Mouse (Mus musculus) neural tube, embryonic 11.5 days (tissue): ENCODE measurements around the gene Dpf3. TPM values are rescaled to one million over a fixed set of nuclear protein-coding genes. Genes with fewer than 3 reads are reported as not detected.

ENCODE experiments used
- ATAC-seq: fragments of 200-750 bp; cut with Nextera tagmentation; 2 replicates; pipeline ENCODE4 v1.8.0; 2017; ENCODE audit warnings: moderate number of reproducible peaks, mild to moderate bottlenecking, moderate TSS enrichment, moderate library complexity; ENCODE audit not compliant: insufficient read depth, low FRiP score, low TSS enrichment
- DNase-seq: peaks from one replicate; pipeline ENCODE4 v3.0.0-alpha.2; 2015; ENCODE audit warnings: low spot score
- H3K27ac ChIP-seq: fragments of 300-500 bp; sonication (generic); 2 replicates; pipeline ENCODE4 v1.5.1; 2014; ENCODE audit warnings: low read depth, mild to moderate bottlenecking, low read length
- H3K27me3 ChIP-seq: fragments of 300-500 bp; sonication (generic); 2 replicates; pipeline ENCODE4 v1.6.1; 2014; ENCODE audit warnings: mild to moderate bottlenecking, low read length, mixed read lengths; ENCODE audit not compliant: control insufficient read depth, insufficient read depth
- H3K36me3 ChIP-seq: fragments of 300-500 bp; sonication (generic); 2 replicates; pipeline ENCODE4 v1.6.1; 2014; ENCODE audit warnings: mild to moderate bottlenecking, low read length, moderate library complexity, mixed read lengths; ENCODE audit not compliant: control insufficient read depth, insufficient read depth
- H3K4me1 ChIP-seq: fragments of 300-500 bp; sonication (generic); 2 replicates; pipeline ENCODE4 v1.6.1; 2014; ENCODE audit warnings: low read length, mixed read lengths; ENCODE audit not compliant: control insufficient read depth, insufficient read depth
- H3K4me2 ChIP-seq: fragments of 300-500 bp; sonication (generic); 2 replicates; pipeline ENCODE4 v1.6.1; 2014; ENCODE audit warnings: low read depth, mild to moderate bottlenecking, moderate library complexity
- H3K4me3 ChIP-seq: fragments of 300-500 bp; sonication (generic); 2 replicates; pipeline ENCODE4 v1.5.1; 2014; ENCODE audit warnings: low read depth, low read length
- H3K9ac ChIP-seq: fragments of 300-500 bp; sonication (generic); 2 replicates; pipeline ENCODE4 v1.6.1; 2014; ENCODE audit warnings: mild to moderate bottlenecking, low read length
- H3K9me3 ChIP-seq: fragments of 300-500 bp; sonication (generic); 2 replicates; pipeline ENCODE4 v1.6.1; 2016; ENCODE audit warnings: low read length; ENCODE audit not compliant: control insufficient read depth
- WGBS: fragments of 180-500 bp; shearing (Covaris S2); extraction: QIAGEN DNeasy Blood & Tissue Kit; methylation state at CpG from one replicate; pipeline ENCODE4 v1.1.7; 2014; 5-methylcytosine and 5-hydroxymethylcytosine counted together
- polyA plus RNA-seq: library from polyadenylated mRNA; unstranded; fragments of >200 nt; fragmentation: Nextera tagmentation; extraction: Ambion mirVana; gene quantifications from 2 replicates; pipeline ENCODE4 v1.2.1, GENCODE M21; 2014

Gene Dpf3
- polyA plus RNA-seq, 1 experiment from 2014 or later = 10.8 TPM

- H3K27ac ChIP-seq = no peak overlapping the region
- DNase-seq (no peak), ATAC-seq (no peak)
- WGBS = 72% methylated on average over 18 of the region's 18 CpGs
- no peaks in the 10 kb centered on the region for H3K9me3 ChIP-seq
- H3K36me3 ChIP-seq = no peaks in the 10 kb centered on the region
- H3K4me1 ChIP-seq = 0 out of 2 replicates have a peak, but pooled peaks cover 2% of the 10 kb centered on the region
- no peaks in the 10 kb centered on the region for H3K27me3 ChIP-seq
- H3K4me2 ChIP-seq = no peak overlapping the region
- no peak overlapping the region for H3K4me3 ChIP-seq
- H3K9ac ChIP-seq = no peak overlapping the region
These were observed 185.7 kb downstream of the Dpf3 start for GRCm38 (mm10) chr12:83301616-83302319.

GRCm38 (mm10) chr12:83298358-83298757 is 189.2 kb downstream of the Dpf3 start:
- no peak overlapping the region for H3K27ac ChIP-seq
- H3K36me3 ChIP-seq = no peaks in the 10 kb centered on the region
- no peak overlapping the region for H3K4me2 ChIP-seq
- DNase-seq = no peak
- 0 out of 2 replicates have a peak, but pooled peaks cover 2% of the 10 kb centered on the region for H3K4me1 ChIP-seq
- ATAC-seq = no peak
- H3K9me3 ChIP-seq = no peaks in the 10 kb centered on the region
- no peaks in the 10 kb centered on the region for H3K27me3 ChIP-seq
- WGBS = 87% methylated on average over 5 of the region's 5 CpGs
- no peak overlapping the region for H3K4me3 ChIP-seq
- no peak overlapping the region for H3K9ac ChIP-seq

GRCm38 (mm10) chr12:83295031-83295430 is 192.5 kb downstream of the Dpf3 start:
- 57% methylated on average over 8 of the region's 8 CpGs for WGBS
- H3K36me3 ChIP-seq = no peaks in the 10 kb centered on the region
- no peak overlapping the region for H3K9ac ChIP-seq
- no peak for ATAC-seq
- no peak for DNase-seq
- no peak overlapping the region for H3K27ac ChIP-seq
- H3K9me3 ChIP-seq = no peaks in the 10 kb centered on the region
- H3K4me1 ChIP-seq = no peaks in the 10 kb centered on the region
- H3K4me3 ChIP-seq = no peak overlapping the region
- H3K4me2 ChIP-seq = no peak overlapping the region
- no peaks in the 10 kb centered on the region for H3K27me3 ChIP-seq

GRCm38 (mm10) chr12:83291915-83292314 is 195.6 kb downstream of the Dpf3 start:
- Histone ChIP-seq H3K4me3 (no peak overlapping the region), H3K4me1 (no peaks in the 10 kb centered on the region), H3K9ac (no peak overlapping the region), H3K27ac (no peak overlapping the region), H3K27me3 (no peaks in the 10 kb centered on the region), H3K36me3 (no peaks in the 10 kb centered on the region), H3K4me2 (no peak overlapping the region), H3K9me3 (no peaks in the 10 kb centered on the region)
- DNase-seq (no peak), ATAC-seq (no peak)
- WGBS = 82% methylated on average over 5 of the region's 5 CpGs

- no peak for ATAC-seq
- Histone ChIP-seq H3K9me3 (no peaks in the 10 kb centered on the region), H3K9ac (no peak overlapping the region), H3K4me1 (no peaks in the 10 kb centered on the region), H3K27ac (no peak overlapping the region), H3K27me3 (no peaks in the 10 kb centered on the region), H3K4me3 (no peak overlapping the region), H3K36me3 (no peaks in the 10 kb centered on the region), H3K4me2 (no peak overlapping the region)
- WGBS = 71% methylated on average over 17 of the region's 17 CpGs
- DNase-seq = no peak
These were observed 200.7 kb downstream of the Dpf3 start for GRCm38 (mm10) chr12:83286496-83287492.

GRCm38 (mm10) chr12:83283591-83284320 is 203.8 kb downstream of the Dpf3 start:
- H3K9ac ChIP-seq = no peak overlapping the region
- DNase-seq = no peak
- no peaks in the 10 kb centered on the region for H3K36me3 ChIP-seq
- no peaks in the 10 kb centered on the region for H3K9me3 ChIP-seq
- ATAC-seq = no peak
- no peak overlapping the region for H3K4me2 ChIP-seq
- H3K4me1 ChIP-seq = no peaks in the 10 kb centered on the region
- no peak overlapping the region for H3K4me3 ChIP-seq
- no peaks in the 10 kb centered on the region for H3K27me3 ChIP-seq
- H3K27ac ChIP-seq = no peak overlapping the region
- 90% methylated on average over 6 of the region's 6 CpGs for WGBS

- ATAC-seq (no peak), DNase-seq (no peak)
- Histone ChIP-seq H3K9ac (no peak overlapping the region), H3K27ac (no peak overlapping the region), H3K4me2 (no peak overlapping the region), H3K4me1 (no peaks in the 10 kb centered on the region), H3K4me3 (no peak overlapping the region), H3K27me3 (no peaks in the 10 kb centered on the region), H3K9me3 (no peaks in the 10 kb centered on the region), H3K36me3 (no peaks in the 10 kb centered on the region)
- 73% methylated on average over 11 of the region's 11 CpGs for WGBS
These were observed 209.7 kb downstream of the Dpf3 start for GRCm38 (mm10) chr12:83277537-83278441.

- no peaks in the 10 kb centered on the region for H3K27me3 ChIP-seq
- no peaks in the 10 kb centered on the region for H3K36me3 ChIP-seq
- no peak for DNase-seq
- no peak overlapping the region for H3K9ac ChIP-seq
- no peaks in the 10 kb centered on the region for H3K4me1 ChIP-seq
- no peak overlapping the region for H3K4me3 ChIP-seq
- 89% methylated on average over 3 of the region's 3 CpGs for WGBS
- no peak for ATAC-seq
- H3K27ac ChIP-seq = no peak overlapping the region
- H3K4me2 ChIP-seq = no peak overlapping the region
- no peaks in the 10 kb centered on the region for H3K9me3 ChIP-seq
These were observed 216.3 kb downstream of the Dpf3 start for GRCm38 (mm10) chr12:83271215-83271614.
